Mouse (Mus musculus) liver, adult 2 months (tissue): Measurements from ENCODE around the gene Tomm40l. TPM values are rescaled to one million over a fixed set of nuclear protein-coding genes. Genes with fewer than 3 reads are reported as not detected.

Source experiments
- DNase-seq: peaks from one replicate; pipeline ENCODE4 v3.0.0-alpha.2; 2011; ENCODE audit warnings: low read depth, low spot score; ENCODE audit errors: extremely low read depth
- H3K27ac ChIP-seq: fragments of 200-500 bp; replicated peaks from 2 replicates; pipeline ENCODE4 v1.5.1; 2012; ENCODE audit warnings: low read depth, mild to moderate bottlenecking, control low read depth, inconsistent platforms, low read length; ENCODE audit not compliant: insufficient read depth
- H3K27me3 ChIP-seq: fragments of 200-500 bp; 2 replicates; pipeline ENCODE4 v1.6.1; 2012; ENCODE audit warnings: mild to moderate bottlenecking, moderate library complexity, low read length, inconsistent platforms; ENCODE audit not compliant: control insufficient read depth, insufficient read depth
- H3K36me3 ChIP-seq: fragments of 200-500 bp; 2 replicates; pipeline ENCODE4 v1.6.1; 2012; ENCODE audit warnings: low read length, inconsistent platforms; ENCODE audit not compliant: control insufficient read depth, insufficient read depth
- H3K4me1 ChIP-seq: fragments of 200-500 bp; 2 replicates; pipeline ENCODE4 v1.6.1; 2011; ENCODE audit warnings: low read length; ENCODE audit not compliant: control insufficient read depth, insufficient read depth
- H3K4me3 ChIP-seq: fragments of 200-500 bp; 2 replicates; pipeline ENCODE4 v1.5.1; 2011; ENCODE audit warnings: low read depth, mild to moderate bottlenecking, control low read depth, low read length, moderate library complexity; ENCODE audit not compliant: insufficient read depth
- H3K79me2 ChIP-seq: fragments of 200-500 bp; 2 replicates; pipeline ENCODE4 v1.6.1; 2012; ENCODE audit warnings: inconsistent platforms, mild to moderate bottlenecking, low read length, moderate library complexity; ENCODE audit not compliant: control insufficient read depth, insufficient read depth
- H3K9ac ChIP-seq: fragments of 200-500 bp; 2 replicates; pipeline ENCODE4 v1.6.1; 2012; ENCODE audit warnings: low read depth, mild to moderate bottlenecking, control low read depth, inconsistent platforms, low read length
- CTCF ChIP-seq: fragments of 200-500 bp; IDR thresholded peaks from 2 replicates; pipeline ENCODE4 v1.5.1; 2011; ENCODE audit warnings: low read depth, low read length, control low read depth
- POLR2A ChIP-seq: fragments of 200-500 bp; IDR thresholded peaks from 2 replicates; pipeline ENCODE4 v1.6.1; 2011; ENCODE audit warnings: low read length, control low read depth; ENCODE audit not compliant: insufficient read depth; ENCODE audit errors: extremely low read depth
- WGBS: fragments of 180-500 bp; shearing (Covaris S2); methylation state at CpG from one replicate; pipeline ENCODE4 v1.1.7; 2018; 5-methylcytosine and 5-hydroxymethylcytosine counted together
- polyA plus RNA-seq: library from polyadenylated mRNA; depleted of rRNA; stranded (reverse); fragments of >200 nt; gene quantifications from 2 replicates; pipeline ENCODE4 v1.2.3, GENCODE M21; 2012
- total RNA-seq: library from RNA; depleted of rRNA; stranded (reverse); fragments of >200 nt; gene quantifications from 2 replicates; pipeline ENCODE4 v1.2.3, GENCODE M21; 2014

The Tomm40l gene
- total and polyA plus RNA-seq, 2 experiments: 5.5 to 9.7 TPM

DNA sequence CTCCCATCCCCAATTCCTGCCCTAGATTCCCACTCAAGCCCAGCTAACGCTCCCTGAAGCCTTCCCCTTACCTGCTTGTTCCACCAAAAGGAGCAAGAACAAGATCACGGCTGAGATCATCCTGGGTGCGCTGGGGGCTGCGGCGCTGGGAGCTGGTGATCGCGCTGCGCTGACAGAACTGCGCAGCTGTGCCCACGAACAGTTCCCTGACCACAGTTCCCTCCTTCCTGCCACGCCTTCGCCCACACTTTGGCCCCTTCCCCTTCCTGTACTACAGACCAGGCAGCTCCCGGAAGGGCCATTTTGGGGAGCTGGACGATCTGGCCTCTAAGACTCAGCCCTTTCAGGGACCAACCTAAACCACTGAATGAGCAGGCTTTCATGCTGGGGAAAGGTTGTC lies 11.8 kb upstream of the Tomm40l start, which contains the start of gene Fcer1g:
Fcer1g (minus strand) TSS at position 240 of the 400 bp plus-strand sequence.
- Histone ChIP-seq H3K27me3 (no peaks in the 10 kb centered on the region), H3K36me3 (peaks cover 32% of the 10 kb centered on the region), H3K79me2 (no peaks in the 10 kb centered on the region), H3K9ac (peak within 1 kb of the TSS; percentile 58), H3K4me1 (peaks cover 24% of the 10 kb centered on the region), H3K27ac (peak within 1 kb of the TSS; percentile 98), H3K4me3 (peak within 1 kb of the TSS; percentile 54)
- WGBS: 89% methylated on average over 14 of the region's 14 CpGs
- no peak for DNase-seq
- no peak for TF ChIP-seq CTCF
- 0 out of 2 replicates have a peak, but pooled peaks have one; percentile 38 for TF ChIP-seq POLR2A

DNA sequence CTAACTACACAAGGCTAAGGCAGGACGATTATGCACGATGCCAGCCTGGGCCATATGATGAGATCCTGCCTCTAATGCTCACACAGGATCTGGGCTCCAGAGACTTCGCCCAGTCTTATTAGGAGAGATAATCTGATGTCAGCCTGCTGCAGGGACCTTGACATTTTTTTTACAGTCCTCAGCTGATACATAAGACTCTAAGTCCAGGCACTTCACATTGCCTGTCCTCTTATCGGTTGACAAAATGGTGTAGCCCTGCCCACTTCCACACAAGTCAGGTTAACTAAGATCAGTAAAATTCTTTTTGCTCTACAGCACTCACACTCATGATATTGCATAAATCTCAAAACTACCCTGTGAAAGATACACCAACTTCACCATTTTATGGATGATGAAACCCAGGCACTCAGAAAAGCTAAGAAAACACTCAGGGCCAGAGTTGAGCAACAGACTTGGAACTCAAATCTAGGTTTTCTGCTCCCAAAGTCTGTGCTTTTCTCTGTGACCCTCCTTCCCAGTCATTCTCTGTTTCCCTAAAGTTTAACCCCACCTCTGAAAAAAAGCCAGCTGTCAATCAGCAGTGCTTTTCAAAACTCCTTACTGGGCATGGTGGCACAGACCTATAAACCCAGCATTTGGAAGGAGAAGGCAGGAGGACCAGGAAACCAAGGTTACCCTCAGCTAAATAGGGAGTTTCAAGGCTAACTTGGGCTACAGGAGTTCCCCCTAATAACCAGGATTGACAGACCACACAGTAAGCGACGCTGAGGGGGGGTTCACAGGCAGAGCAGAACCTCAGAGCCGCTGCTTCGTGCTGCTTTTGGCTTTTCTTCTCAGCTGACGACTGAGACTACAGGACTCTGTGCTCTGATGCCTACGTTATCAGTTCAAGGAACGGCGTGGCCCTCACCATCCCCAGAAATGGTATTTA lies 10.8 kb upstream of the Tomm40l start:
- 62% methylated on average over 12 of the region's 12 CpGs for WGBS
- Histone ChIP-seq H3K79me2 (no peaks in the 10 kb centered on the region), H3K27ac (peak overlapping the region; percentile 98), H3K4me1 (peaks cover 24% of the 10 kb centered on the region), H3K36me3 (peaks cover 27% of the 10 kb centered on the region), H3K4me3 (peak overlapping the region; percentile 14; the same call in 1 of the 2 replicates), H3K27me3 (no peaks in the 10 kb centered on the region), H3K9ac (peak overlapping the region; percentile 58)
- peak; percentile 86 for DNase-seq
- TF ChIP-seq POLR2A: no peak
- TF ChIP-seq CTCF: no peak

DNA sequence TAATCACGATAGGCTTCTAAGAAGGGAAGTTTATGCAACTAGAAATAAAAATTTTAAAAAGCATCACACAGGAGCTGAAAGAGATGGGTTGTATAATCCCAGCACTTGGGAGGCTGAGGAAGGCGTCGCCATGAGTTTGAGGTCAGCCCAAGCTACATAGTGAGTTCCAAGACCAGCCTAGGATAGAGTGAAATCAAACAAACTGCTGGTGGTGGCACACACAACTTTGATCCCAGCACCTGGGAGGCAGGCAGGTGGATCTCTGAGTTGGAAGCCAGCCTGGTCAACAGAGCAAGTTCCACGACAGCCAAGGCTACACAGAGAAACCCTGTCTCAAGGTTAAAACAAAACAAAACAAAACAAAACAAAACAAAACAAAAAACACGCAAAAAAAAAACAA lies 10.0 kb upstream of the Tomm40l start:
- no peaks in the 10 kb centered on the region for H3K79me2 ChIP-seq
- H3K4me3 ChIP-seq: no peak overlapping the region
- peak overlapping the region; percentile 58; the same call in 1 of the 2 replicates for H3K9ac ChIP-seq
- H3K27me3 ChIP-seq: no peaks in the 10 kb centered on the region
- H3K4me1 ChIP-seq: peaks cover 24% of the 10 kb centered on the region
- peaks cover 22% of the 10 kb centered on the region for H3K36me3 ChIP-seq
- TF ChIP-seq POLR2A: no peak
- TF ChIP-seq CTCF: no peak
- peak overlapping the region; percentile 98 for H3K27ac ChIP-seq
- DNase-seq: peak; percentile 94
- 20% methylated on average over 5 of the region's 5 CpGs for WGBS

DNA sequence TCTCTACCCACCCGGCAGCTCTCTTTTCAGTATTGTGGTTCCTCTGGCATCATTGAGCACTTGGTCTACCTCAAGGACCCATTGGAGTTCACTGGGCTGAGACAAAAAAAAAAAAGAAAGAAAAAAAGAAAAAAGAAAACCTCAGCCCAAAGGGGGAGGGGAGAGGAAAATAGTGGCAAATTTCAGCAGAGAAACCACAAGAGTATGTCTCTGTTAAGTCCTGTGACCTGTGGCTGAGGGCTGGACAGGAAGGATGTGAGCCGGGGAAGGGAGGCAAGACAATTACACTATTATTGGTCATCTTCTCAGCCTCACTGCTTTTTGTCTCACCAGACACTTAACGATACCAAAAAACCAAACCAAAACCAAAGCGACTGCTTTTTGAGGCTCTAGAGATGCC lies 9.5 kb upstream of the Tomm40l start:
- Histone ChIP-seq H3K36me3 (peaks cover 18% of the 10 kb centered on the region), H3K79me2 (no peaks in the 10 kb centered on the region), H3K27me3 (no peaks in the 10 kb centered on the region), H3K9ac (no peak overlapping the region), H3K4me1 (peaks cover 24% of the 10 kb centered on the region), H3K4me3 (no peak overlapping the region), H3K27ac (peak overlapping the region; percentile 98)
- no peak for DNase-seq
- WGBS: 68% methylated on average over 4 of the region's 4 CpGs
- no peak for TF ChIP-seq CTCF
- TF ChIP-seq POLR2A: no peak

DNA sequence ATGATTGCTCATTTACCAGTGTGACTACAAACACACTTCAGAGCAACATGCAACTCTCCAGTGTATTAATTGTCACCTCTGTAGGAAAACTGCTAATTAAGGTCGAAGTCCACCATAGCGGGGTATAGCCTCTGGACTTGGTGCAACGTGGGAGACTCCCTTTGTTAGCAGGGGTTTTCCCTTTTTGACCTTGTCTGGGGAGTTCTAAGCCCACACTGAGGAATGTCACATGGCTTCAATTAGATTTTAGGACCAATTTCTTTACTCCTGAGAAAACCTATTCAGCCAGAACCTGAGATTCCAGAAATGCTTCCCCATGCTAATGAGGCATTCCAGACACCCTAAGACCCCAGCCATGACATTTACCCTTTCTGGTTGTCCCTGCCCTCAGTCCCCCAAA lies 7.9 kb upstream of the Tomm40l start:
- DNase-seq: no peak
- Histone ChIP-seq H3K4me3 (no peak overlapping the region), H3K79me2 (no peaks in the 10 kb centered on the region), H3K9ac (no peak overlapping the region), H3K4me1 (peaks cover 24% of the 10 kb centered on the region), H3K36me3 (peaks cover 9% of the 10 kb centered on the region; the same call in 1 of the 2 replicates), H3K27me3 (no peaks in the 10 kb centered on the region), H3K27ac (peak overlapping the region; percentile 47)
- TF ChIP-seq POLR2A (no peak), CTCF (no peak)
- 52% methylated on average over 3 of the region's 3 CpGs for WGBS

DNA sequence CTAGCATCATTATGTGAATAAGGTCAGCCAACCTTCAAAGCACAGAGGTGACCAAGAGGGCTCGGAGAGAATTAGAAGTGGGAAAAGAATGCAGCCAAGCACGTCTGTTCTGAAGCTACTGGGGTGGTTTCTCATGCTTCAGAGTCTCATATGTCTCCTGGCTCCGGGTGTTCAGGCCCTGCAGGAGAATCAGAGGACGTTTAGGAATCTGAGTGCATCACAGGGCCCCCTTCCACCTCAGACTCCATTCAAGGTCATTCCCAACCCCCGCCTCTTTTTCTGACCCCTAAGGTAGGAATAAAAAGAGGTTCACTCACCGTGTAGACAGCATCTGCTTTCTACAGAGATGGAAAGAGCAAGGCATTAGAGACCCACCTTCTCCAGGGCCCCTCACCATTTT lies 7.4 kb upstream of the Tomm40l start:
- Histone ChIP-seq H3K27me3 (no peaks in the 10 kb centered on the region), H3K36me3 (peaks cover 6% of the 10 kb centered on the region; the same call in 1 of the 2 replicates), H3K27ac (peak overlapping the region; percentile 47), H3K4me1 (peaks cover 24% of the 10 kb centered on the region), H3K9ac (no peak overlapping the region), H3K79me2 (no peaks in the 10 kb centered on the region), H3K4me3 (no peak overlapping the region)
- no peak for TF ChIP-seq POLR2A
- no peak for DNase-seq
- 57% methylated on average over 6 of the region's 6 CpGs for WGBS
